Mouse (Mus musculus) G1E (cell line): ENCODE measurements around the gene Chkb.

ENCODE experiments used
- CTCF ChIP-seq: IDR thresholded peaks from 2 replicates; pipeline ENCODE4 v1.5.1; 2012; ENCODE audit warnings: low read depth, low read length, inconsistent platforms, mixed read lengths
- GATA1 ChIP-seq: IDR thresholded peaks from 2 replicates; pipeline ENCODE4 v1.6.1; 2012; ENCODE audit warnings: borderline replicate concordance, low read length, inconsistent platforms, mixed read lengths
- GATA2 ChIP-seq: IDR thresholded peaks from 2 replicates; pipeline ENCODE4 v1.6.1; 2012; ENCODE audit warnings: low read depth, low read length, inconsistent platforms, borderline replicate concordance
- POLR2AphosphoS5 ChIP-seq: IDR thresholded peaks from 2 replicates; pipeline ENCODE4 v1.6.1; 2012; ENCODE audit warnings: low read depth, low read length, inconsistent platforms; ENCODE audit not compliant: insufficient replicate concordance
- TAL1 ChIP-seq: conservative IDR thresholded peaks from 2 replicates; pipeline ENCODE4 v1.6.1; 2012; ENCODE audit warnings: low read depth, low read length, inconsistent platforms, mixed read lengths

DNA sequence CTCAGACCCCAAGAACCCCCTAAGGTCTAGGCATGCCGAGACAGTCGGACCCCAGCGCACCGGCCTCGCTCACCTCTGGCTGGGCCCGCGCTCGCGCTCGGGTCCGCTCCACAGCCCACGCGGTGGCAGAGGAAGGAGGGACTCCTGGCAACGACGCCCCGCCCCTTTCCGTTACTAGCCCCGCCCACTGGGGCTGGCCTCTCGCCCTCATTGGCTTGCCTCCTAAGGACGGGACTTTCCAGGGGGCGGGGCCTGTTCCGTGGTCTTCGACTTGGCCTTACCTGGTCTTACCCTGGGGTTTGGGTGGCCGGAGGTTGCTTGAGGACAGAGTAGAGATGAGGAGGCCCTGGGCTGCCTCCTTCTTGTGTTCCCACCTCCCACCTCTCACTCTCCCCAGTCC, 19.6 kb downstream of the Chkb start, which contains the start of gene Syce3:
- TF ChIP-seq GATA1 (no peak), CTCF (no peak), GATA2 (no peak), POLR2AphosphoS5 (no peak), TAL1 (no peak)
